Mouse (Mus musculus): Measurements from ENCODE around the gene Man1c1.

GRCm38 (mm10) chr4:134515614-134516013 lies 188.5 kb downstream of the Man1c1 start:
- TF ChIP-seq CTCF (IDR thresholded peaks at IDR 0.05; ENCODE audit: borderline replicate concordance, extremely low read depth, insufficient read depth, insufficient read length) (no peak), POLR2A (IDR thresholded peaks at IDR 0.05; ENCODE audit: borderline replicate concordance, extremely low read depth, insufficient read depth, insufficient read length, poor library complexity, severe bottlenecking) (no peak)

Data from brain, embryonic 14.5 days (tissue).